Mouse (Mus musculus) bone marrow, adult 2 months (tissue): ENCODE data around the gene Cdca7l.

Experiments
- CTCF ChIP-seq: fragments of 200-500 bp; IDR thresholded peaks from 2 replicates; pipeline ENCODE4 v1.5.1; 2011; ENCODE audit warnings: low read length, control low read depth; ENCODE audit not compliant: control insufficient read depth, insufficient read depth
- POLR2A ChIP-seq: fragments of 200-500 bp; IDR thresholded peaks from 2 replicates; pipeline ENCODE4 v1.6.1; 2011; ENCODE audit warnings: low read depth, mild to moderate bottlenecking, control low read depth, low read length, borderline replicate concordance; ENCODE audit not compliant: control insufficient read depth

- no peak for TF ChIP-seq CTCF
- no peak for TF ChIP-seq POLR2A
These were observed 5.4 kb downstream of the Cdca7l start for GRCm38 (mm10) chr12:117809327-117810017.
